Mouse (Mus musculus): Measurements from ENCODE around the gene Brpf3. TPM values are rescaled to one million over a fixed set of nuclear protein-coding genes. Genes with fewer than 3 reads are reported as not detected.
"Not testable (repeated sequence)": the region's sequence is repeated elsewhere in the genome, so short reads cannot be mapped to it uniquely, and the experiment has no call there.

The Brpf3 gene
- polyA plus RNA-seq, 1 experiment from 2014 or later = 8.0 TPM

- Histone ChIP-seq H3K36me3 (replicated peaks; ENCODE audit: control insufficient read depth, insufficient read depth) (peaks cover 83% of the 10 kb centered on the region), H3K27ac (no peak overlapping the region), H3K9ac (no peak overlapping the region), H3K4me2 (replicated peaks) (no peak overlapping the region), H3K4me1 (replicated peaks; ENCODE audit: control insufficient read depth, insufficient read depth, low read length) (no peaks in the 10 kb centered on the region), H3K4me3 (replicated peaks; ENCODE audit: low read length) (no peak overlapping the region), H3K27me3 (ENCODE audit: control insufficient read depth, insufficient read depth, low read length) (no peaks in the 10 kb centered on the region), H3K9me3 (ENCODE audit: control insufficient read depth, low read length) (no peaks in the 10 kb centered on the region)
- WGBS = 82% methylated on average over 10 of the region's 10 CpGs
- no peak for DNase-seq (ENCODE audit: low spot score)
- ATAC-seq (ENCODE audit: low FRiP score) = no peak
These were observed 33.8 kb downstream of the Brpf3 start for GRCm38 (mm10) chr17:28834676-28835075.

GRCm38 (mm10) chr17:28837840-28838239, 37.0 kb downstream of the Brpf3 start:
- Histone ChIP-seq H3K9me3 (ENCODE audit: control insufficient read depth, low read length) (no peaks in the 10 kb centered on the region), H3K27me3 (ENCODE audit: control insufficient read depth, insufficient read depth, low read length) (no peaks in the 10 kb centered on the region), H3K4me3 (replicated peaks; ENCODE audit: low read length) (no peak overlapping the region), H3K9ac (no peak overlapping the region), H3K4me1 (replicated peaks; ENCODE audit: control insufficient read depth, insufficient read depth, low read length) (no peaks in the 10 kb centered on the region), H3K27ac (no peak overlapping the region), H3K36me3 (replicated peaks; ENCODE audit: control insufficient read depth, insufficient read depth) (peaks cover 55% of the 10 kb centered on the region), H3K4me2 (replicated peaks) (no peak overlapping the region)
- no peak for ATAC-seq (ENCODE audit: low FRiP score)
- DNase-seq (ENCODE audit: low spot score) = no peak
- 94% methylated on average over 7 of the region's 7 CpGs for WGBS

DNA sequence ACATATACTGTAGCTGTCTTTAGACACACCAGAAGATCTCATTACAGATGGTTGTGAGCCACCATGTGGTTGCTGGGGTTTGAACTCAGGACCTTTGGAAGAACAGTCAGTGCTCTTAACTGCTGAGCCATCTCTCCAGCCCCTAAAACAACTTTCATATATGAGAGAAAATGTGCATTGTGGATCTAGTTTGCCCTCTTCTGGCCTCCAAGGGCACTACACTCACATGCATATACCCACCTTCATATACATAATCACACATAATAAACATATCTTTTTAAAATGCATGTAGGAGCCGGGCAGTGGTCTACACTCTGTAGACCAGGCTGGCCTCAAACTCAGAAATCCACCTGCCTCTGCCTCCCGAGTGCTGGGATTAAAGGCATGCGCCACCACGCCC, 41.1 kb downstream of the Brpf3 start:
- H3K9me3 ChIP-seq (ENCODE audit: control insufficient read depth, low read length); ATAC-seq (ENCODE audit: low FRiP score); H3K27ac ChIP-seq; H3K4me2 ChIP-seq (replicated peaks); H3K9ac ChIP-seq; H3K27me3 ChIP-seq (ENCODE audit: control insufficient read depth, insufficient read depth, low read length); DNase-seq (ENCODE audit: low spot score); H3K4me1 ChIP-seq (replicated peaks; ENCODE audit: control insufficient read depth, insufficient read depth, low read length); H3K4me3 ChIP-seq (replicated peaks; ENCODE audit: low read length): not testable (repeated sequence)
- WGBS = 100% methylated on average over 4 of the region's 4 CpGs
- H3K36me3 ChIP-seq (replicated peaks; ENCODE audit: control insufficient read depth, insufficient read depth) = peaks cover 25% of the 10 kb centered on the region

DNA sequence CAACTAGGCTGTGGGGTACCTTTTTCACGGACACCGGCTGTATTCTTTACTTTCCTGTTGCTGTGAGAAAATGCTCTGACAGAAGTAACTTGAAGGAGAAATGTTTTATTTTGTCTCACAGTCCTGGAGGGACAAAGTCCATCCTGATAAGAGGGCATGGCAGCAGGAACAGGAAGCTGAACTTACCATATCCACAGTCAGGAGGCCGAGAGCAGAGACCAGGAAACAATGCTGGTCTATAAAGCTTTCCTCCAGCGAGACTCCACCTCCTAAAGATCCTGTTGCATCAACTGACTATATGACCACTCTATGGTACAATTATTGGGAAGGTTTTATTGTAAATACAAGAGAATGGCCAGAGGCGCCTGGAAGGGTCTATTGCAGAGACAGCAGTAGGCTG, 42.8 kb downstream of the Brpf3 start:
- Histone ChIP-seq H3K4me2 (replicated peaks) (no peak overlapping the region), H3K27ac (no peak overlapping the region), H3K36me3 (replicated peaks; ENCODE audit: control insufficient read depth, insufficient read depth) (peaks cover 8% of the 10 kb centered on the region), H3K4me3 (replicated peaks; ENCODE audit: low read length) (no peak overlapping the region), H3K4me1 (replicated peaks; ENCODE audit: control insufficient read depth, insufficient read depth, low read length) (no peaks in the 10 kb centered on the region), H3K27me3 (ENCODE audit: control insufficient read depth, insufficient read depth, low read length) (no peaks in the 10 kb centered on the region), H3K9me3 (ENCODE audit: control insufficient read depth, low read length) (no peaks in the 10 kb centered on the region), H3K9ac (no peak overlapping the region)
- no peak for ATAC-seq (ENCODE audit: low FRiP score)
- DNase-seq (ENCODE audit: low spot score) = no peak
- 91% methylated on average over 5 of the region's 5 CpGs for WGBS

- H3K36me3 ChIP-seq (replicated peaks; ENCODE audit: control insufficient read depth, insufficient read depth) = no peaks in the 10 kb centered on the region
- WGBS = 72% methylated on average over 11 of the region's 11 CpGs
- H3K9ac ChIP-seq = no peak overlapping the region
- ATAC-seq (ENCODE audit: low FRiP score) = no peak
- no peaks in the 10 kb centered on the region for H3K27me3 ChIP-seq (ENCODE audit: control insufficient read depth, insufficient read depth, low read length)
- no peaks in the 10 kb centered on the region for H3K4me1 ChIP-seq (replicated peaks; ENCODE audit: control insufficient read depth, insufficient read depth, low read length)
- H3K4me3 ChIP-seq (replicated peaks; ENCODE audit: low read length) = no peak overlapping the region
- no peak overlapping the region for H3K27ac ChIP-seq
- H3K4me2 ChIP-seq (replicated peaks) = no peak overlapping the region
- H3K9me3 ChIP-seq (ENCODE audit: control insufficient read depth, low read length) = no peaks in the 10 kb centered on the region; the same call in 1 of the 2 replicates
- DNase-seq (ENCODE audit: low spot score) = no peak
These were observed 46.2 kb downstream of the Brpf3 start for GRCm38 (mm10) chr17:28846974-28847617.

DNA sequence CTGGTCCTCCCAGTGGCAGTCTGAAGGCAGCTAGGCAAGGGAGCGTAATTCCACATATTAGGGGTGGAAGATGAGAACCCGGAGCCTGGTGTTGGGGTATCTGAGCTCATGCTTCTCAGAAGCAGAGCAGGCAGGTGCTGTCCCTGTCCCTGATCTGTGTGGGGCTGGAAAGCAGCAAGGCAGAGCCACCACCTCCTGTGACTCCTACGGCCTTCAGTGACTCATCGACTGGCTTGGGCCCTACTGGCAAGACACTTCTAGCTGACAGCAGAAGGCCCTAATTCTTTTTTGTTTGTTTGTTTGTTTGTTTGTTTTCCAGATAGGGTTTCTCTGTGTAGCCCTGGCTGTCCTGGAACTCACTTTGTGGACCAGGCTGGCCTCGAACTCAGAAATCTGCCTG, 49.6 kb downstream of the Brpf3 start:
- Histone ChIP-seq H3K27ac (no peak overlapping the region), H3K4me2 (replicated peaks) (no peak overlapping the region), H3K27me3 (ENCODE audit: control insufficient read depth, insufficient read depth, low read length) (no peaks in the 10 kb centered on the region), H3K4me3 (replicated peaks; ENCODE audit: low read length) (no peak overlapping the region), H3K4me1 (replicated peaks; ENCODE audit: control insufficient read depth, insufficient read depth, low read length) (no peaks in the 10 kb centered on the region), H3K9me3 (ENCODE audit: control insufficient read depth, low read length) (no peaks in the 10 kb centered on the region; the same call in 1 of the 2 replicates), H3K9ac (no peak overlapping the region), H3K36me3 (replicated peaks; ENCODE audit: control insufficient read depth, insufficient read depth) (no peaks in the 10 kb centered on the region)
- 94% methylated on average over 5 of the region's 5 CpGs for WGBS
- DNase-seq (ENCODE audit: low spot score) (no peak), ATAC-seq (ENCODE audit: low FRiP score) (no peak)

DNA sequence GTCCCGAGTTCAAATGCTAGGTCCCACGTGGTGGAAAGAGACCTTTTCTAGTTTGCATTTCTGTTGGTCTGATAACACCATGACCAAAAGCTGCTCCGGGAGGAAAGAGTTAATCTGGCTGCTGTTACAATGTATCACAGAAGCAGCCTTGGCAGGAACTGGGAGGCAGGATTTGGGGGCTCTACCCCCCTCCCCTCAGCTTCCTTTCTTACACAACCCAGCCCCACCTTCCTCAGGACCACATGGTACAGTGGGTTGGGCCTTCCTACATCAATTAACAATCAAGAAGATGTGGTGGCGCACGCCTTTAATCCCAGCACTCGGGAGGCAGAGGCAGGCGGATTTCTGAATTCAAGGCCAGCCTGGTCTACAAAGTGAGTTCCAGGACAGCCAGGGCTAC, 53.5 kb downstream of the Brpf3 start:
- Histone ChIP-seq H3K4me3 (replicated peaks; ENCODE audit: low read length) (no peak overlapping the region), H3K9ac (no peak overlapping the region), H3K4me2 (replicated peaks) (no peak overlapping the region), H3K36me3 (replicated peaks; ENCODE audit: control insufficient read depth, insufficient read depth) (no peaks in the 10 kb centered on the region), H3K4me1 (replicated peaks; ENCODE audit: control insufficient read depth, insufficient read depth, low read length) (no peaks in the 10 kb centered on the region), H3K27ac (no peak overlapping the region), H3K27me3 (ENCODE audit: control insufficient read depth, insufficient read depth, low read length) (no peaks in the 10 kb centered on the region), H3K9me3 (ENCODE audit: control insufficient read depth, low read length) (peaks cover 10% of the 10 kb centered on the region)
- WGBS = 83% methylated on average over 7 of the region's 7 CpGs
- DNase-seq (ENCODE audit: low spot score) (no peak), ATAC-seq (ENCODE audit: low FRiP score) (no peak)

GRCm38 (mm10) chr17:28855166-28855885, 54.4 kb downstream of the Brpf3 start:
- Histone ChIP-seq H3K9ac (no peak overlapping the region), H3K4me2 (replicated peaks) (no peak overlapping the region), H3K27ac (no peak overlapping the region), H3K9me3 (ENCODE audit: control insufficient read depth, low read length) (peaks cover 10% of the 10 kb centered on the region), H3K4me1 (replicated peaks; ENCODE audit: control insufficient read depth, insufficient read depth, low read length) (no peaks in the 10 kb centered on the region), H3K36me3 (replicated peaks; ENCODE audit: control insufficient read depth, insufficient read depth) (no peaks in the 10 kb centered on the region), H3K27me3 (ENCODE audit: control insufficient read depth, insufficient read depth, low read length) (no peaks in the 10 kb centered on the region), H3K4me3 (replicated peaks; ENCODE audit: low read length) (no peak overlapping the region)
- 80% methylated on average over 9 of the region's 9 CpGs for WGBS
- DNase-seq (ENCODE audit: low spot score) (no peak), ATAC-seq (ENCODE audit: low FRiP score) (no peak)

GRCm38 (mm10) chr17:28856030-28856429, 55.1 kb downstream of the Brpf3 start:
- no peak overlapping the region for H3K27ac ChIP-seq
- no peak overlapping the region for H3K4me3 ChIP-seq (replicated peaks; ENCODE audit: low read length)
- no peaks in the 10 kb centered on the region for H3K36me3 ChIP-seq (replicated peaks; ENCODE audit: control insufficient read depth, insufficient read depth)
- 60% methylated on average over 3 of the region's 3 CpGs for WGBS
- no peaks in the 10 kb centered on the region for H3K27me3 ChIP-seq (ENCODE audit: control insufficient read depth, insufficient read depth, low read length)
- H3K9me3 ChIP-seq (ENCODE audit: control insufficient read depth, low read length) = peaks cover 10% of the 10 kb centered on the region
- H3K4me2 ChIP-seq (replicated peaks) = no peak overlapping the region
- H3K9ac ChIP-seq = no peak overlapping the region
- no peaks in the 10 kb centered on the region for H3K4me1 ChIP-seq (replicated peaks; ENCODE audit: control insufficient read depth, insufficient read depth, low read length)
- ATAC-seq (ENCODE audit: low FRiP score) (no peak), DNase-seq (ENCODE audit: low spot score) (no peak)
